Mouse (Mus musculus) Muller cell, postnatal 12 days (primary cell): Measurements from ENCODE around the gene Polr1e.
A peak's percentile ranks its signal among the peaks of the same experiment; 100 is the strongest.
"Not testable (repeated sequence)": the region's sequence is repeated elsewhere in the genome, so short reads cannot be mapped to it uniquely, and the experiment has no call there.

Experiments
- DNase-seq: peaks from one replicate; pipeline ENCODE4 v3.0.0-alpha.2; 2015; ENCODE audit errors: inconsistent ontology term

The Polr1e gene

GRCm38 (mm10) chr4:45018452-45018980 is at the start of gene Polr1e:
Gene Polr1e, plus strand, starts transcription at chr4:45018583.
- peak; percentile 94 for DNase-seq

GRCm38 (mm10) chr4:44970056-44970455 is 48.3 kb upstream of the Polr1e start:
- DNase-seq = no peak

- DNase-seq = peak; percentile 42
These were observed 47.7 kb upstream of the Polr1e start for GRCm38 (mm10) chr4:44970612-44971110.

- peak; percentile 89 for DNase-seq
These were observed 44.9 kb upstream of the Polr1e start for GRCm38 (mm10) chr4:44973450-44973849.

GRCm38 (mm10) chr4:44973871-44974270 is 44.5 kb upstream of the Polr1e start:
- no peak for DNase-seq

GRCm38 (mm10) chr4:44974331-44974730 is 44.1 kb upstream of the Polr1e start:
- no peak for DNase-seq

GRCm38 (mm10) chr4:44976026-44976615 is 42.3 kb upstream of the Polr1e start:
- no peak for DNase-seq

GRCm38 (mm10) chr4:44976921-44977710 is 41.3 kb upstream of the Polr1e start:
- no peak for DNase-seq

GRCm38 (mm10) chr4:44978175-44978574 is 40.2 kb upstream of the Polr1e start:
- DNase-seq = no peak

GRCm38 (mm10) chr4:44979794-44980338 is 38.5 kb upstream of the Polr1e start:
- no peak for DNase-seq

- peak; percentile 91 for DNase-seq
These were observed 37.0 kb upstream of the Polr1e start, which contains the start of gene Grhpr for GRCm38 (mm10) chr4:44981280-44981973. Gene Grhpr, plus strand, starts transcription at chr4:44981395.

- DNase-seq = peak; percentile 7
These were observed 36.5 kb upstream of the Polr1e start for GRCm38 (mm10) chr4:44981974-44982287.

GRCm38 (mm10) chr4:44982440-44983130 is 35.8 kb upstream of the Polr1e start:
- DNase-seq = no peak

GRCm38 (mm10) chr4:44983131-44983740 is 35.1 kb upstream of the Polr1e start:
- no peak for DNase-seq

- DNase-seq = no peak
These were observed 27.8 kb upstream of the Polr1e start for GRCm38 (mm10) chr4:44990560-44990959.

GRCm38 (mm10) chr4:44992330-44992729 is 26.1 kb upstream of the Polr1e start:
- DNase-seq = not testable (repeated sequence)

GRCm38 (mm10) chr4:44993179-44993578 is 25.2 kb upstream of the Polr1e start:
- not testable (repeated sequence) for DNase-seq

- DNase-seq = no peak
These were observed 24.5 kb upstream of the Polr1e start for GRCm38 (mm10) chr4:44993847-44994246.

GRCm38 (mm10) chr4:44994776-44995175 is 23.6 kb upstream of the Polr1e start:
- DNase-seq = no peak

GRCm38 (mm10) chr4:44998071-44998470 is 20.3 kb upstream of the Polr1e start:
- DNase-seq = peak; percentile 47

GRCm38 (mm10) chr4:45000001-45000400 is 18.4 kb upstream of the Polr1e start:
- no peak for DNase-seq
